Mouse (Mus musculus) lung, postnatal 0 days (tissue): ENCODE measurements around the gene Gtf2f1. TPM values are rescaled to one million over a fixed set of nuclear protein-coding genes. Genes with fewer than 3 reads are reported as not detected.

Source experiments
- ATAC-seq: fragments of 200-750 bp; cut with Nextera tagmentation; 2 replicates; pipeline ENCODE4 v1.8.0; 2017; ENCODE audit warnings: moderate library complexity
- DNase-seq: peaks from one replicate; pipeline ENCODE4 v3.0.0-alpha.2; 2016; ENCODE audit warnings: low spot score
- H3K27ac ChIP-seq: fragments of 300-500 bp; sonication (generic); 2 replicates; pipeline ENCODE4 v1.5.1; 2014; ENCODE audit warnings: antibody characterized with exemption, mild to moderate bottlenecking, low read length, mixed read lengths
- H3K27me3 ChIP-seq: fragments of 300-500 bp; sonication (generic); replicated peaks from 2 replicates; pipeline ENCODE4 v1.6.1; 2014; ENCODE audit warnings: low read length, mixed read lengths; ENCODE audit not compliant: insufficient read depth
- H3K36me3 ChIP-seq: fragments of 300-500 bp; sonication (generic); 2 replicates; pipeline ENCODE4 v1.6.1; 2014; ENCODE audit warnings: low read length, mixed read lengths; ENCODE audit not compliant: insufficient read depth
- H3K4me1 ChIP-seq: fragments of 300-500 bp; sonication (generic); 2 replicates; pipeline ENCODE4 v1.6.1; 2014; ENCODE audit warnings: antibody characterized with exemption, low read depth, low read length, mixed read lengths; ENCODE audit not compliant: insufficient read depth
- H3K4me2 ChIP-seq: fragments of 300-500 bp; sonication (generic); replicated peaks from 2 replicates; pipeline ENCODE4 v1.6.1; 2014; ENCODE audit warnings: low read depth, mild to moderate bottlenecking, low read length, moderate library complexity, mixed read lengths
- H3K4me3 ChIP-seq: fragments of 300-500 bp; sonication (generic); 2 replicates; pipeline ENCODE4 v1.5.1; 2014; ENCODE audit warnings: low read depth, low read length
- H3K9ac ChIP-seq: fragments of 300-500 bp; sonication (generic); replicated peaks from 2 replicates; pipeline ENCODE4 v1.6.1; 2014; ENCODE audit warnings: low read depth, mild to moderate bottlenecking
- H3K9me3 ChIP-seq: fragments of 300-500 bp; sonication (generic); 2 replicates; pipeline ENCODE4 v1.6.1; 2016; ENCODE audit warnings: low read length, mixed read lengths
- CTCF ChIP-seq: IDR thresholded peaks from 2 replicates; pipeline ENCODE4 v1.5.1; 2016; ENCODE audit warnings: antibody characterized with exemption, mild to moderate bottlenecking
- EP300 ChIP-seq: IDR thresholded peaks from 2 replicates; pipeline ENCODE4 v1.6.1; 2016; ENCODE audit warnings: antibody characterized with exemption, mild to moderate bottlenecking, control low read depth
- WGBS: fragments of 180-500 bp; shearing (Covaris S2); extraction: QIAGEN DNeasy Blood & Tissue Kit; methylation state at CpG from one replicate; pipeline ENCODE4 v1.1.7; 2014; 5-methylcytosine and 5-hydroxymethylcytosine counted together
- polyA plus RNA-seq: library from polyadenylated mRNA; unstranded; fragments of >200 nt; fragmentation: Nextera tagmentation; extraction: Ambion mirVana; gene quantifications from 2 replicates; pipeline ENCODE4 v1.2.1, GENCODE M21; 2015

The Gtf2f1 gene
- polyA plus RNA-seq, result 33.3 and 37.0 TPM in 2 replicates

- TF ChIP-seq CTCF (peak; percentile 55), EP300 (peak; percentile 54; the same call in 1 of the 2 replicates)
- Histone ChIP-seq H3K4me1 (no peaks in the 10 kb centered on the region), H3K9me3 (no peaks in the 10 kb centered on the region), H3K27me3 (no peaks in the 10 kb centered on the region), H3K4me3 (peak within 1 kb of the TSS; percentile 68), H3K9ac (peak within 1 kb of the TSS; percentile 69), H3K4me2 (peak within 1 kb of the TSS; percentile 74), H3K36me3 (peaks cover 4% of the 10 kb centered on the region; the same call in 1 of the 2 replicates), H3K27ac (peak within 1 kb of the TSS; percentile 82)
- whole genome bisulfite sequencing, result under 1% methylated on average over 51 of the region's 51 CpGs
- ATAC-seq, result peak; percentile 94
- DNase-seq, result peak; percentile 99
Observed at GRCm38 (mm10) chr17:57011236-57012141, at the start of gene Gtf2f1, which contains the start of gene Gm17949. Gene Gtf2f1 (minus strand): TSS chr17:57011288. Gene Gm17949 (plus strand): TSS chr17:57011469.

- Histone ChIP-seq H3K4me1 (no peaks in the 10 kb centered on the region), H3K36me3 (no peaks in the 10 kb centered on the region), H3K4me3 (peak overlapping the region; percentile 77), H3K27ac (peak overlapping the region; percentile 95), H3K9ac (no peak overlapping the region; the same call in 1 of the 2 replicates), H3K27me3 (peaks cover 13% of the 10 kb centered on the region; the same call in 1 of the 2 replicates), H3K9me3 (no peaks in the 10 kb centered on the region), H3K4me2 (peak overlapping the region; percentile 98)
- DNase-seq, result peak; percentile 97
- WGBS, result under 1% methylated on average over 44 of the region's 44 CpGs
- ATAC-seq, result peak; percentile 88
- TF ChIP-seq CTCF (peak; percentile 77), EP300 (peak; percentile 44; the same call in 1 of the 2 replicates)
Observed at GRCm38 (mm10) chr17:57060231-57060801, 49.2 kb upstream of the Gtf2f1 start.

GRCm38 (mm10) chr17:57059486-57059977, 48.4 kb upstream of the Gtf2f1 start, which contains the start of gene Slc25a23:
Gene Slc25a23 (minus strand): TSS chr17:57059863.
- peak within 1 kb of the TSS; percentile 98 for H3K4me2 ChIP-seq
- no peaks in the 10 kb centered on the region for H3K9me3 ChIP-seq
- peaks cover 13% of the 10 kb centered on the region; the same call in 1 of the 2 replicates for H3K27me3 ChIP-seq
- H3K36me3 ChIP-seq, result no peaks in the 10 kb centered on the region
- no peak for TF ChIP-seq CTCF
- peak within 1 kb of the TSS; percentile 55 for H3K9ac ChIP-seq
- H3K4me1 ChIP-seq, result no peaks in the 10 kb centered on the region
- DNase-seq, result peak; percentile 74
- H3K27ac ChIP-seq, result peak within 1 kb of the TSS; percentile 95
- 3% methylated on average over 30 of the region's 45 CpGs for WGBS
- peak within 1 kb of the TSS; percentile 77 for H3K4me3 ChIP-seq
- ATAC-seq, result peak; percentile 45

- Histone ChIP-seq H3K9ac (peak within 1 kb of the TSS; percentile 55), H3K4me3 (peak within 1 kb of the TSS; percentile 77), H3K27me3 (peaks cover 13% of the 10 kb centered on the region; the same call in 1 of the 2 replicates), H3K27ac (peak within 1 kb of the TSS; percentile 95), H3K4me2 (peak within 1 kb of the TSS; percentile 98), H3K4me1 (no peaks in the 10 kb centered on the region), H3K36me3 (no peaks in the 10 kb centered on the region), H3K9me3 (no peaks in the 10 kb centered on the region)
- DNase-seq (peak; percentile 50), ATAC-seq (no peak)
- WGBS, result 0% methylated on average over 18 of the region's 22 CpGs
- no peak for TF ChIP-seq EP300
- TF ChIP-seq CTCF, result no peak
Observed at GRCm38 (mm10) chr17:57058891-57059485, 47.9 kb upstream of the Gtf2f1 start, which contains the start of gene Crb3. Gene Crb3 (plus strand): TSS chr17:57059105.

- TF ChIP-seq EP300, result no peak
- TF ChIP-seq CTCF, result no peak
- DNase-seq (no peak), ATAC-seq (no peak)
- Histone ChIP-seq H3K4me3 (no peak overlapping the region), H3K9me3 (no peaks in the 10 kb centered on the region), H3K27me3 (no peaks in the 10 kb centered on the region; the same call in 1 of the 2 replicates), H3K4me2 (no peak overlapping the region), H3K4me1 (no peaks in the 10 kb centered on the region), H3K27ac (no peak overlapping the region), H3K9ac (no peak overlapping the region), H3K36me3 (no peaks in the 10 kb centered on the region)
- 80% methylated on average over 3 of the region's 3 CpGs for WGBS
Observed at GRCm38 (mm10) chr17:57056246-57056645, 45.2 kb upstream of the Gtf2f1 start.
